Mouse (Mus musculus): ENCODE measurements at regions not wholly inside any gene's neighbourhood (a gene's known extent, or its start where the extent isn't known, plus 50 kb on each side); places are given as distances from the start of the nearest gene placed in this dataset.

DNA sequence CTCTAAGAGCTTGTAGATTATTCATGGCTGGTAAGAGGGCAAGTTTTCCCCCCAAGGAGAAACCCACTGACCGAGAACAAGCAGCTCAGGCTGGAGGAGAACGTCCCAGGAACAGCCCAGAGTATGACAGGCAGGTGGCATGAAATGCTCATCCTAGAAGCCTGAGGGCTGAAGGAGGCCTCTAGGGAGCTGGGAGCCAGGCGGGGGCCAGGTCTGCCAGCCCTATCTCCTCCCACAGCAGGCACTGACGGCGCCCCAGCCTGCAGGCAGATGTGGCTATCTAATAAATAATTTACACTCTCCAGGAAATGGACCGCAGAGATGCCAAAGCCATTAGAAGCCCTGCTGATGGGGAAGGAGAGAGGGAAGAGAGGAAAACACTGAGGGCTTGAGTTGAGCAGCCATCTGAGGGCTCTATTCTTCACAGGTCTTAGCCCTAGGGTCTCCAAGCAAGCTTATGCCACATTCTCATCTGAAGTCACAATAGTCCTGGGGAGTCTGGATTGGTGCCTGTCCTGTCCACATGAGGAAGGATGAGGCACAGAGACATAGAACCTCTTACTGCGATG, 176.1 kb downstream of the Mycn start:
- TF ChIP-seq POLR2A (IDR thresholded peaks at IDR 0.05; ENCODE audit: extremely low read depth, insufficient read depth, low read length) (no peak), CTCF (IDR thresholded peaks at IDR 0.05; ENCODE audit: low read depth, low read length) (no peak)
